ENCODE assay signal across 8 mouse cellular contexts in the genomic region with DNA sequence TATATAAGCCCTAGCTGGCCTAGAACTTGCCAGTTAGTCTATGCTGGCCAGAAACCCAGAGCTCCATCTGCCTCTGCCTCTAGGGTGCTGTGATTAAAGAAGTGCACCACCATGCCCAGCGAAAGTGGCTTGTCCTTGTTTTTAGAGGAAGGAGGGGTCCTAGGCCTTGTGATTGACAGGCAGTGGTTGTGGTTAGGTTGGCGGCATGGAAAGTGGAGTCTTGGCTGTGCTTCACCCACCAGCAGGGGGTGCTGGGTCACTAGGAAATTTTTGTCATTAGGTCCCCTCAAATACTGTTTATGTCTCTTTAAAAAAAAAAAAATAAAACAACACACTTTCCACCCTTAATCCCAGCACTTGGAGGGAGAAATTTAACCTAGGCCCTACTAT. TPM values are rescaled to one million over a fixed set of nuclear protein-coding genes. Genes with fewer than 3 reads are reported as not detected.
DNase-seq lines count a peak whose midpoint lies in the region; ATAC-seq and TF ChIP-seq lines count a peak whose summit lies in the region.

No protein-coding gene starts in this region.

- H3K4me2 ChIP-seq in forebrain, embryonic 11.5 days (ENCODE audit: low read depth, low read length, severe bottlenecking): no peak overlapping the region
- H3K4me2 ChIP-seq in hindbrain, postnatal 0 days (ENCODE audit: low read depth, low read length): no peak overlapping the region

- H3K27me3 ChIP-seq in forebrain, embryonic 11.5 days (ENCODE audit: control insufficient read depth, insufficient read depth, low read length): no peaks in the 10 kb centered on the region
- peaks cover 18% of the 10 kb centered on the region; the same call in 1 of the 2 replicates for H3K27me3 ChIP-seq in forebrain, embryonic 10.5 days (ENCODE audit: poor library complexity, severe bottlenecking)
- H3K27me3 ChIP-seq in hindbrain, postnatal 0 days (ENCODE audit: insufficient read depth, low read length): no peaks in the 10 kb centered on the region

- ATAC-seq in forebrain, embryonic 11.5 days (replicated peaks; ENCODE audit: low FRiP score): no peak
- ATAC-seq in hindbrain, postnatal 0 days: peak; percentile 68

- no peak overlapping the region for H3K9ac ChIP-seq in forebrain, embryonic 11.5 days (ENCODE audit: low read length)
- no peak overlapping the region for H3K9ac ChIP-seq in hindbrain, postnatal 0 days (replicated peaks; ENCODE audit: low read length)

- no peak overlapping the region for H3K27ac ChIP-seq in forebrain, embryonic 11.5 days (ENCODE audit: low read depth, low read length)
- H3K27ac ChIP-seq in forebrain, embryonic 10.5 days: no peak overlapping the region
- H3K27ac ChIP-seq in hindbrain, postnatal 0 days: no peak overlapping the region

- TF ChIP-seq CTCF in hindbrain, postnatal 0 days (IDR thresholded peaks at IDR 0.05; ENCODE audit: low read depth): peak; percentile 59

- 12% methylated on average over 2 of the region's 2 CpGs for WGBS in forebrain, embryonic 11.5 days
- 38% methylated on average over 2 of the region's 2 CpGs for WGBS in forebrain, embryonic 10.5 days
- WGBS in hindbrain, postnatal 0 days: 26% methylated on average over 2 of the region's 2 CpGs

- no peak overlapping the region for H3K4me3 ChIP-seq in forebrain, embryonic 11.5 days (ENCODE audit: low read depth, low read length)
- no peak overlapping the region for H3K4me3 ChIP-seq in forebrain, embryonic 10.5 days
- H3K4me3 ChIP-seq in hindbrain, postnatal 0 days (ENCODE audit: low read length): no peak overlapping the region

- DNase-seq in forebrain, embryonic 11.5 days (ENCODE audit: low spot score): peak; percentile 70
- no peak for DNase-seq in forebrain, embryonic 10.5 days (ENCODE audit: extremely low spot score, low spot score)
- peak; percentile 60 for DNase-seq in testis, postnatal 10 days (ENCODE audit: low spot score)
- no peak for DNase-seq in testis, postnatal 14 days (ENCODE audit: low spot score)
- DNase-seq in hindbrain, postnatal 0 days (ENCODE audit: low spot score): peak; percentile 76
- DNase-seq in thymus, postnatal 4 days: peak; percentile 65
- no peak for DNase-seq in cerebellum, adult 11-12 months
- DNase-seq in layer of hippocampus, adult 9-11 months: no peak

- no peaks in the 10 kb centered on the region for H3K9me3 ChIP-seq in forebrain, embryonic 11.5 days (ENCODE audit: control insufficient read depth, low read length)
- H3K9me3 ChIP-seq in forebrain, embryonic 10.5 days: no peaks in the 10 kb centered on the region
- H3K9me3 ChIP-seq in hindbrain, postnatal 0 days (ENCODE audit: low read length): no peaks in the 10 kb centered on the region

- H3K36me3 ChIP-seq in forebrain, embryonic 11.5 days (ENCODE audit: control insufficient read depth, insufficient read depth, low read length): no peaks in the 10 kb centered on the region
- no peaks in the 10 kb centered on the region for H3K36me3 ChIP-seq in forebrain, embryonic 10.5 days (replicated peaks)
- no peaks in the 10 kb centered on the region for H3K36me3 ChIP-seq in hindbrain, postnatal 0 days (ENCODE audit: insufficient read depth, low read length)

- H3K4me1 ChIP-seq in forebrain, embryonic 11.5 days (replicated peaks; ENCODE audit: control insufficient read depth, insufficient read depth, low read length): no peaks in the 10 kb centered on the region; the same call in 1 of the 2 replicates
- H3K4me1 ChIP-seq in forebrain, embryonic 10.5 days: peaks cover 13% of the 10 kb centered on the region
- H3K4me1 ChIP-seq in hindbrain, postnatal 0 days (ENCODE audit: insufficient read depth, low read length): no peaks in the 10 kb centered on the region

RNA-seq across cellular contexts. Expression of gene Mocs3, which starts 18.4 kb away (rescaled TPM):
- 8.5 and 9.1 TPM in 2 replicates for polyA plus RNA-seq in forebrain, embryonic 11.5 days (2014; fragmentation: Nextera tagmentation; extraction: Ambion mirVana)
- polyA plus RNA-seq in forebrain, embryonic 10.5 days (2016; fragmentation: Nextera tagmentation; extraction: Ambion mirVana): 5.2 and 6.4 TPM in 2 replicates
- total RNA-seq in hindbrain, postnatal 0 days (2014; rRNA removed): 24.9 and 27.0 TPM in 2 replicates
- polyA plus RNA-seq in hindbrain, postnatal 0 days (2015; fragmentation: Nextera tagmentation; extraction: Ambion mirVana): 7.8 and 8.2 TPM in 2 replicates

RNA-seq across cellular contexts. Expression of gene Dpm1, which starts 18.5 kb away (rescaled TPM):
- polyA plus RNA-seq in forebrain, embryonic 11.5 days (2014; fragmentation: Nextera tagmentation; extraction: Ambion mirVana): 58.6 and 65.3 TPM in 2 replicates
- 70.9 and 77.6 TPM in 2 replicates for polyA plus RNA-seq in forebrain, embryonic 10.5 days (2016; fragmentation: Nextera tagmentation; extraction: Ambion mirVana)
- 82.9 and 200 TPM in 2 replicates for total RNA-seq in hindbrain, postnatal 0 days (2014; rRNA removed)
- 99.2 and 104 TPM in 2 replicates for polyA plus RNA-seq in hindbrain, postnatal 0 days (2015; fragmentation: Nextera tagmentation; extraction: Ambion mirVana)

RNA-seq across cellular contexts. Expression of gene Gm20716, which starts 18.7 kb away (rescaled TPM):
- polyA plus RNA-seq in forebrain, embryonic 11.5 days (2014; fragmentation: Nextera tagmentation; extraction: Ambion mirVana): 25.6 and 30.3 TPM in 2 replicates
- polyA plus RNA-seq in forebrain, embryonic 10.5 days (2016; fragmentation: Nextera tagmentation; extraction: Ambion mirVana): 18.5 and 20.7 TPM in 2 replicates
- 11.7 and 15.7 TPM in 2 replicates for total RNA-seq in hindbrain, postnatal 0 days (2014; rRNA removed)
- 14.3 and 14.4 TPM in 2 replicates for polyA plus RNA-seq in hindbrain, postnatal 0 days (2015; fragmentation: Nextera tagmentation; extraction: Ambion mirVana)

RNA-seq across cellular contexts. Expression of gene Kcng1, which starts 32.7 kb away (rescaled TPM):
- 1.5 and 2.2 TPM in 2 replicates for polyA plus RNA-seq in forebrain, embryonic 11.5 days (2014; fragmentation: Nextera tagmentation; extraction: Ambion mirVana)
- polyA plus RNA-seq in forebrain, embryonic 10.5 days (2016; fragmentation: Nextera tagmentation; extraction: Ambion mirVana): 2.6 and 2.7 TPM in 2 replicates
- total RNA-seq in hindbrain, postnatal 0 days (2014; rRNA removed): 0.32 and 0.89 TPM in 2 replicates
- 1.1 TPM in 2 replicates for polyA plus RNA-seq in hindbrain, postnatal 0 days (2015; fragmentation: Nextera tagmentation; extraction: Ambion mirVana)

RNA-seq across cellular contexts. Expression of gene Adnp, which starts 41.9 kb away (rescaled TPM):
- 18.7 and 19.7 TPM in 2 replicates for polyA plus RNA-seq in forebrain, embryonic 11.5 days (2014; fragmentation: Nextera tagmentation; extraction: Ambion mirVana)
- polyA plus RNA-seq in forebrain, embryonic 10.5 days (2016; fragmentation: Nextera tagmentation; extraction: Ambion mirVana): 2.4 and 3.7 TPM in 2 replicates
- 37.5 and 47.1 TPM in 2 replicates for total RNA-seq in hindbrain, postnatal 0 days (2014; rRNA removed)
- polyA plus RNA-seq in hindbrain, postnatal 0 days (2015; fragmentation: Nextera tagmentation; extraction: Ambion mirVana): 11.1 and 14.1 TPM in 2 replicates

Comparison
In these comparisons a context has a peak if more than half of its experiments do, and no peak if none do; other contexts are left out.
1. DNase-seq: peak in forebrain, embryonic 11.5 days (single experiment), testis, postnatal 10 days (single experiment), hindbrain, postnatal 0 days (single experiment) and thymus, postnatal 4 days (single experiment); none in forebrain, embryonic 10.5 days (single experiment), testis, postnatal 14 days (single experiment), cerebellum, adult 11-12 months (single experiment) and layer of hippocampus, adult 9-11 months (single experiment).